Mouse (Mus musculus) embryo, embryonic 10 days (tissue): Measurements from ENCODE around the gene Tshr.
"Not testable (repeated sequence)": the region's sequence is repeated elsewhere in the genome, so short reads cannot be mapped to it uniquely, and the experiment has no call there.

Source experiments
- DNase-seq: peaks from one replicate; pipeline ENCODE4 v3.0.0-alpha.2; 2015; ENCODE audit warnings: low spot score

The Tshr gene

GRCm38 (mm10) chr12:91496226-91496558 lies 111.8 kb downstream of the Tshr start:
- DNase-seq, result no peak

GRCm38 (mm10) chr12:91500475-91500874 lies 116.1 kb downstream of the Tshr start:
- no peak for DNase-seq

GRCm38 (mm10) chr12:91511766-91512165 lies 127.4 kb downstream of the Tshr start:
- DNase-seq, result peak; percentile 25

GRCm38 (mm10) chr12:91513980-91514379 lies 129.6 kb downstream of the Tshr start:
- no peak for DNase-seq

GRCm38 (mm10) chr12:91517808-91518207 lies 133.4 kb downstream of the Tshr start:
- DNase-seq, result peak; percentile 25

- DNase-seq, result no peak
These were observed 139.3 kb downstream of the Tshr start for GRCm38 (mm10) chr12:91523626-91524025.

- no peak for DNase-seq
These were observed 150.2 kb downstream of the Tshr start for GRCm38 (mm10) chr12:91534514-91534913.

- no peak for DNase-seq
These were observed 155.8 kb downstream of the Tshr start for GRCm38 (mm10) chr12:91540202-91540601.

GRCm38 (mm10) chr12:91549471-91549870 lies 165.1 kb downstream of the Tshr start:
- DNase-seq, result no peak

- DNase-seq, result no peak
These were observed 167.6 kb downstream of the Tshr start for GRCm38 (mm10) chr12:91551773-91552526.

- DNase-seq, result not testable (repeated sequence)
These were observed 173.1 kb downstream of the Tshr start for GRCm38 (mm10) chr12:91557358-91558005.

GRCm38 (mm10) chr12:91558152-91558551 lies 173.8 kb downstream of the Tshr start:
- DNase-seq, result not testable (repeated sequence)

GRCm38 (mm10) chr12:91567145-91567544 lies 182.8 kb downstream of the Tshr start:
- DNase-seq, result no peak

- no peak for DNase-seq
These were observed 184.9 kb downstream of the Tshr start for GRCm38 (mm10) chr12:91569255-91569654.

- no peak for DNase-seq
These were observed 187.3 kb downstream of the Tshr start for GRCm38 (mm10) chr12:91571708-91572107.

- no peak for DNase-seq
These were observed 195.3 kb downstream of the Tshr start for GRCm38 (mm10) chr12:91579665-91580064.

GRCm38 (mm10) chr12:91581204-91582070 lies 197.1 kb downstream of the Tshr start:
- no peak for DNase-seq

GRCm38 (mm10) chr12:91582362-91583002 lies 198.1 kb downstream of the Tshr start:
- DNase-seq, result no peak

GRCm38 (mm10) chr12:91583409-91583808 lies 199.0 kb downstream of the Tshr start:
- no peak for DNase-seq

- DNase-seq, result no peak
These were observed 200.8 kb downstream of the Tshr start for GRCm38 (mm10) chr12:91585206-91585605.

GRCm38 (mm10) chr12:91585815-91586214 lies 201.5 kb downstream of the Tshr start:
- not testable (repeated sequence) for DNase-seq

- DNase-seq, result no peak
These were observed 202.7 kb downstream of the Tshr start for GRCm38 (mm10) chr12:91587077-91587476.
